Mouse (Mus musculus): ENCODE data around the gene C1qtnf1. TPM values are rescaled to one million over a fixed set of nuclear protein-coding genes. Genes with fewer than 3 reads are reported as not detected.
A peak's percentile ranks its signal among the peaks of the same experiment; 100 is the strongest.

C1qtnf1 gene
- polyA plus RNA-seq, 1 experiment from 2014 or later = 1.6 TPM

GRCm38 (mm10) chr11:118485780-118486179 is 57.8 kb downstream of the C1qtnf1 start:
- no peak for ATAC-seq
- no peak overlapping the region for H3K4me2 ChIP-seq
- no peak overlapping the region for H3K9ac ChIP-seq
- WGBS = 90% methylated on average over 3 of the region's 3 CpGs
- H3K27ac ChIP-seq = no peak overlapping the region
- H3K9me3 ChIP-seq (replicated peaks) = no peaks in the 10 kb centered on the region
- no peaks in the 10 kb centered on the region for H3K27me3 ChIP-seq
- no peak overlapping the region for H3K4me3 ChIP-seq
- peaks cover 10% of the 10 kb centered on the region; the same call in 1 of the 2 replicates for H3K4me1 ChIP-seq
- peaks cover 24% of the 10 kb centered on the region for H3K36me3 ChIP-seq (ENCODE audit: poor library complexity, severe bottlenecking)

GRCm38 (mm10) chr11:118486281-118486680 is 58.3 kb downstream of the C1qtnf1 start:
- WGBS = 88% methylated on average over 6 of the region's 6 CpGs
- H3K9me3 ChIP-seq (replicated peaks) = no peaks in the 10 kb centered on the region
- H3K36me3 ChIP-seq (ENCODE audit: poor library complexity, severe bottlenecking) = peaks cover 24% of the 10 kb centered on the region
- no peaks in the 10 kb centered on the region for H3K27me3 ChIP-seq
- no peak overlapping the region for H3K9ac ChIP-seq
- peaks cover 11% of the 10 kb centered on the region; the same call in 1 of the 2 replicates for H3K4me1 ChIP-seq
- no peak overlapping the region for H3K4me2 ChIP-seq
- H3K4me3 ChIP-seq = no peak overlapping the region
- ATAC-seq = no peak
- H3K27ac ChIP-seq = no peak overlapping the region

GRCm38 (mm10) chr11:118486881-118487772 is 59.1 kb downstream of the C1qtnf1 start:
- no peak overlapping the region for H3K4me2 ChIP-seq
- peaks cover 24% of the 10 kb centered on the region for H3K36me3 ChIP-seq (ENCODE audit: poor library complexity, severe bottlenecking)
- H3K27ac ChIP-seq = no peak overlapping the region
- peaks cover 11% of the 10 kb centered on the region; the same call in 1 of the 2 replicates for H3K4me1 ChIP-seq
- no peaks in the 10 kb centered on the region for H3K27me3 ChIP-seq
- 87% methylated on average over 29 of the region's 29 CpGs for WGBS
- ATAC-seq = no peak
- H3K4me3 ChIP-seq = no peak overlapping the region
- H3K9me3 ChIP-seq (replicated peaks) = no peaks in the 10 kb centered on the region
- no peak overlapping the region for H3K9ac ChIP-seq

- ATAC-seq = no peak
- Histone ChIP-seq H3K27me3 (no peaks in the 10 kb centered on the region), H3K9me3 (replicated peaks) (no peaks in the 10 kb centered on the region), H3K4me3 (no peak overlapping the region), H3K27ac (peak overlapping the region; percentile 25; the same call in 1 of the 2 replicates), H3K9ac (no peak overlapping the region), H3K4me1 (peaks cover 11% of the 10 kb centered on the region), H3K36me3 (ENCODE audit: poor library complexity, severe bottlenecking) (peaks cover 24% of the 10 kb centered on the region), H3K4me2 (no peak overlapping the region)
- 65% methylated on average over 8 of the region's 8 CpGs for WGBS
Measured at GRCm38 (mm10) chr11:118488191-118488906, 60.3 kb downstream of the C1qtnf1 start.

GRCm38 (mm10) chr11:118488907-118489270 is 60.9 kb downstream of the C1qtnf1 start:
- no peaks in the 10 kb centered on the region for H3K27me3 ChIP-seq
- no peak for ATAC-seq
- WGBS = 63% methylated on average over 12 of the region's 12 CpGs
- H3K9ac ChIP-seq = no peak overlapping the region
- H3K4me2 ChIP-seq = no peak overlapping the region
- H3K36me3 ChIP-seq (ENCODE audit: poor library complexity, severe bottlenecking) = peaks cover 22% of the 10 kb centered on the region
- peak overlapping the region; percentile 25; the same call in 1 of the 2 replicates for H3K27ac ChIP-seq
- H3K9me3 ChIP-seq (replicated peaks) = no peaks in the 10 kb centered on the region
- no peak overlapping the region for H3K4me3 ChIP-seq
- H3K4me1 ChIP-seq = peaks cover 11% of the 10 kb centered on the region

- 14% methylated on average over 22 of the region's 22 CpGs for WGBS
- Histone ChIP-seq H3K4me3 (no peak overlapping the region), H3K4me2 (peak overlapping the region; percentile 37), H3K9me3 (replicated peaks) (no peaks in the 10 kb centered on the region), H3K9ac (peak overlapping the region; percentile 28; the same call in 1 of the 2 replicates), H3K36me3 (ENCODE audit: poor library complexity, severe bottlenecking) (peaks cover 6% of the 10 kb centered on the region; the same call in 1 of the 2 replicates), H3K4me1 (peaks cover 11% of the 10 kb centered on the region), H3K27me3 (no peaks in the 10 kb centered on the region), H3K27ac (no peak overlapping the region)
- peak; percentile 56; the same call in 1 of the 2 replicates for ATAC-seq
Measured at GRCm38 (mm10) chr11:118490566-118491218, 62.7 kb downstream of the C1qtnf1 start.

GRCm38 (mm10) chr11:118491230-118491629 is 63.2 kb downstream of the C1qtnf1 start:
- Histone ChIP-seq H3K9me3 (replicated peaks) (no peaks in the 10 kb centered on the region), H3K9ac (no peak overlapping the region), H3K27ac (no peak overlapping the region), H3K27me3 (no peaks in the 10 kb centered on the region; the same call in 1 of the 2 replicates), H3K4me2 (no peak overlapping the region), H3K4me1 (peaks cover 14% of the 10 kb centered on the region), H3K36me3 (ENCODE audit: poor library complexity, severe bottlenecking) (peaks cover 5% of the 10 kb centered on the region; the same call in 1 of the 2 replicates), H3K4me3 (no peak overlapping the region)
- WGBS = 86% methylated on average over 7 of the region's 7 CpGs
- no peak for ATAC-seq

GRCm38 (mm10) chr11:118493458-118493857 is 65.5 kb downstream of the C1qtnf1 start:
- peaks cover 21% of the 10 kb centered on the region for H3K4me1 ChIP-seq
- no peak for ATAC-seq
- H3K27ac ChIP-seq = no peak overlapping the region
- no peak overlapping the region for H3K4me2 ChIP-seq
- no peak overlapping the region for H3K4me3 ChIP-seq
- WGBS = 83% methylated on average over 2 of the region's 2 CpGs
- H3K9ac ChIP-seq = no peak overlapping the region
- H3K36me3 ChIP-seq (ENCODE audit: poor library complexity, severe bottlenecking) = no peaks in the 10 kb centered on the region
- H3K27me3 ChIP-seq = no peaks in the 10 kb centered on the region; the same call in 1 of the 2 replicates
- no peaks in the 10 kb centered on the region for H3K9me3 ChIP-seq (replicated peaks)

- 82% methylated on average over 12 of the region's 12 CpGs for WGBS
- Histone ChIP-seq H3K36me3 (ENCODE audit: poor library complexity, severe bottlenecking) (no peaks in the 10 kb centered on the region), H3K9me3 (replicated peaks) (no peaks in the 10 kb centered on the region), H3K4me3 (no peak overlapping the region), H3K4me2 (no peak overlapping the region), H3K27ac (no peak overlapping the region), H3K9ac (no peak overlapping the region), H3K4me1 (peaks cover 19% of the 10 kb centered on the region), H3K27me3 (peaks cover 2% of the 10 kb centered on the region; the same call in 1 of the 2 replicates)
- no peak for ATAC-seq
Measured at GRCm38 (mm10) chr11:118494001-118494737, 66.2 kb downstream of the C1qtnf1 start.

GRCm38 (mm10) chr11:118495065-118495464 is 67.1 kb downstream of the C1qtnf1 start:
- no peak for ATAC-seq
- Histone ChIP-seq H3K9ac (no peak overlapping the region), H3K4me3 (no peak overlapping the region), H3K4me2 (no peak overlapping the region), H3K36me3 (ENCODE audit: poor library complexity, severe bottlenecking) (no peaks in the 10 kb centered on the region), H3K27ac (no peak overlapping the region), H3K27me3 (peaks cover 5% of the 10 kb centered on the region; the same call in 1 of the 2 replicates), H3K9me3 (replicated peaks) (no peaks in the 10 kb centered on the region), H3K4me1 (peaks cover 19% of the 10 kb centered on the region)
- 47% methylated on average over 5 of the region's 5 CpGs for WGBS

- no peaks in the 10 kb centered on the region for H3K36me3 ChIP-seq (ENCODE audit: poor library complexity, severe bottlenecking)
- peaks cover 11% of the 10 kb centered on the region for H3K4me1 ChIP-seq
- peak overlapping the region; percentile 34; the same call in 1 of the 2 replicates for H3K9ac ChIP-seq
- no peaks in the 10 kb centered on the region for H3K9me3 ChIP-seq (replicated peaks)
- H3K4me2 ChIP-seq = no peak overlapping the region
- H3K27ac ChIP-seq = no peak overlapping the region
- H3K27me3 ChIP-seq = peaks cover 5% of the 10 kb centered on the region; the same call in 1 of the 2 replicates
- 58% methylated on average over 20 of the region's 20 CpGs for WGBS
- H3K4me3 ChIP-seq = no peak overlapping the region
- no peak for ATAC-seq
Measured at GRCm38 (mm10) chr11:118496066-118496689, 68.2 kb downstream of the C1qtnf1 start.
